Mouse (Mus musculus): ENCODE measurements at regions not wholly inside any gene's neighbourhood (a gene's known extent, or its start where the extent isn't known, plus 50 kb on each side); places are given as distances from the start of the nearest gene placed in this dataset.

- DNase-seq: no peak
Observed at GRCm38 (mm10) chr17:84103344-84103743, 84.4 kb downstream of the Zfp36l2 start.

GRCm38 (mm10) chr17:84101652-84102051 is 86.1 kb downstream of the Zfp36l2 start:
- H3K4me3 ChIP-seq (replicated peaks; ENCODE audit: insufficient read depth, low read depth, low read length): no peak overlapping the region
- no peak overlapping the region for H3K27ac ChIP-seq (ENCODE audit: insufficient read depth, low read length)
- H3K4me1 ChIP-seq (ENCODE audit: control insufficient read depth, insufficient read depth, low read length): no peaks in the 10 kb centered on the region; the same call in 1 of the 2 replicates
- TF ChIP-seq POLR2A (IDR thresholded peaks at IDR 0.05; ENCODE audit: borderline replicate concordance, insufficient read depth, low read length): no peak
- no peak for TF ChIP-seq CTCF (IDR thresholded peaks at IDR 0.05; ENCODE audit: borderline replicate concordance, insufficient read depth, low read depth, low read length)
- H3K27me3 ChIP-seq (ENCODE audit: control insufficient read depth, insufficient read depth, low read length): no peaks in the 10 kb centered on the region
- DNase-seq: no peak
- WGBS: 60% methylated on average over 1 of the region's 1 CpGs

More at GRCm38 (mm10) chr17:84103344-84103743, 84.4 kb downstream of the Zfp36l2 start:
- Histone ChIP-seq H3K27me3 (ENCODE audit: control insufficient read depth, insufficient read depth, low read length) (no peaks in the 10 kb centered on the region), H3K27ac (ENCODE audit: insufficient read depth, low read length) (no peak overlapping the region), H3K4me3 (replicated peaks; ENCODE audit: insufficient read depth, low read depth, low read length) (no peak overlapping the region), H3K4me1 (ENCODE audit: control insufficient read depth, insufficient read depth, low read length) (no peaks in the 10 kb centered on the region)
- 69% methylated on average over 7 of the region's 7 CpGs for whole genome bisulfite sequencing
- TF ChIP-seq POLR2A (IDR thresholded peaks at IDR 0.05; ENCODE audit: borderline replicate concordance, insufficient read depth, low read length) (no peak), CTCF (IDR thresholded peaks at IDR 0.05; ENCODE audit: borderline replicate concordance, insufficient read depth, low read depth, low read length) (no peak)

GRCm38 (mm10) chr17:84100523-84100922 is 87.2 kb downstream of the Zfp36l2 start:
- Histone ChIP-seq H3K27ac (ENCODE audit: insufficient read depth, low read length) (no peak overlapping the region), H3K4me3 (replicated peaks; ENCODE audit: insufficient read depth, low read depth, low read length) (no peak overlapping the region), H3K4me1 (ENCODE audit: control insufficient read depth, insufficient read depth, low read length) (no peaks in the 10 kb centered on the region; the same call in 1 of the 2 replicates), H3K27me3 (ENCODE audit: control insufficient read depth, insufficient read depth, low read length) (peaks cover 2% of the 10 kb centered on the region; the same call in 1 of the 2 replicates)
- WGBS: 36% methylated on average over 10 of the region's 10 CpGs
- TF ChIP-seq CTCF (IDR thresholded peaks at IDR 0.05; ENCODE audit: borderline replicate concordance, insufficient read depth, low read depth, low read length) (no peak), POLR2A (IDR thresholded peaks at IDR 0.05; ENCODE audit: borderline replicate concordance, insufficient read depth, low read length) (no peak)
- no peak for DNase-seq

GRCm38 (mm10) chr17:84099737-84100136 is 88.0 kb downstream of the Zfp36l2 start:
- TF ChIP-seq CTCF (IDR thresholded peaks at IDR 0.05; ENCODE audit: borderline replicate concordance, insufficient read depth, low read depth, low read length): no peak
- no peak for TF ChIP-seq POLR2A (IDR thresholded peaks at IDR 0.05; ENCODE audit: borderline replicate concordance, insufficient read depth, low read length)
- H3K4me3 ChIP-seq (replicated peaks; ENCODE audit: insufficient read depth, low read depth, low read length): no peak overlapping the region
- DNase-seq: no peak
- no peaks in the 10 kb centered on the region; the same call in 1 of the 2 replicates for H3K4me1 ChIP-seq (ENCODE audit: control insufficient read depth, insufficient read depth, low read length)
- peak overlapping the region; percentile 24; the same call in 1 of the 2 replicates for H3K27ac ChIP-seq (ENCODE audit: insufficient read depth, low read length)
- WGBS: 74% methylated on average over 9 of the region's 9 CpGs
- peaks cover 2% of the 10 kb centered on the region; the same call in 1 of the 2 replicates for H3K27me3 ChIP-seq (ENCODE audit: control insufficient read depth, insufficient read depth, low read length)

- WGBS: 91% methylated on average over 6 of the region's 6 CpGs
- TF ChIP-seq POLR2A (IDR thresholded peaks at IDR 0.05; ENCODE audit: borderline replicate concordance, insufficient read depth, low read length) (no peak), CTCF (IDR thresholded peaks at IDR 0.05; ENCODE audit: borderline replicate concordance, insufficient read depth, low read depth, low read length) (no peak)
- Histone ChIP-seq H3K4me3 (replicated peaks; ENCODE audit: insufficient read depth, low read depth, low read length) (no peak overlapping the region), H3K27ac (ENCODE audit: insufficient read depth, low read length) (no peak overlapping the region), H3K4me1 (ENCODE audit: control insufficient read depth, insufficient read depth, low read length) (no peaks in the 10 kb centered on the region; the same call in 1 of the 2 replicates), H3K27me3 (ENCODE audit: control insufficient read depth, insufficient read depth, low read length) (peaks cover 2% of the 10 kb centered on the region; the same call in 1 of the 2 replicates)
- DNase-seq: no peak
Observed at GRCm38 (mm10) chr17:84097871-84098430, 89.8 kb downstream of the Zfp36l2 start.

GRCm38 (mm10) chr17:84097286-84097685 is 90.5 kb downstream of the Zfp36l2 start:
- Histone ChIP-seq H3K4me3 (replicated peaks; ENCODE audit: insufficient read depth, low read depth, low read length) (no peak overlapping the region), H3K27ac (ENCODE audit: insufficient read depth, low read length) (peak overlapping the region; percentile 47; the same call in 1 of the 2 replicates), H3K27me3 (ENCODE audit: control insufficient read depth, insufficient read depth, low read length) (peaks cover 2% of the 10 kb centered on the region; the same call in 1 of the 2 replicates), H3K4me1 (ENCODE audit: control insufficient read depth, insufficient read depth, low read length) (no peaks in the 10 kb centered on the region; the same call in 1 of the 2 replicates)
- no peak for DNase-seq
- 78% methylated on average over 13 of the region's 13 CpGs for WGBS
- TF ChIP-seq CTCF (IDR thresholded peaks at IDR 0.05; ENCODE audit: borderline replicate concordance, insufficient read depth, low read depth, low read length) (no peak), POLR2A (IDR thresholded peaks at IDR 0.05; ENCODE audit: borderline replicate concordance, insufficient read depth, low read length) (no peak)

- 6% methylated on average over 59 of the region's 59 CpGs for WGBS
- Histone ChIP-seq H3K27ac (ENCODE audit: insufficient read depth, low read length) (peak overlapping the region; percentile 47; the same call in 1 of the 2 replicates), H3K4me1 (ENCODE audit: control insufficient read depth, insufficient read depth, low read length) (no peaks in the 10 kb centered on the region; the same call in 1 of the 2 replicates), H3K4me3 (replicated peaks; ENCODE audit: insufficient read depth, low read depth, low read length) (peak overlapping the region; percentile 23), H3K27me3 (ENCODE audit: control insufficient read depth, insufficient read depth, low read length) (peaks cover 2% of the 10 kb centered on the region; the same call in 1 of the 2 replicates)
- peak; percentile 40 to 59 for DNase-seq
- no peak for TF ChIP-seq POLR2A (IDR thresholded peaks at IDR 0.05; ENCODE audit: borderline replicate concordance, insufficient read depth, low read length)
- TF ChIP-seq CTCF (IDR thresholded peaks at IDR 0.05; ENCODE audit: borderline replicate concordance, insufficient read depth, low read depth, low read length): no peak
Observed at GRCm38 (mm10) chr17:84096345-84097260, 91.1 kb downstream of the Zfp36l2 start.

Data from cerebellum, adult 2 months (tissue).